Mouse (Mus musculus) embryonic fibroblast, embryonic 13.5 days (primary cell): ENCODE data around the gene Slc2a5. TPM values are rescaled to one million over a fixed set of nuclear protein-coding genes. Genes with fewer than 3 reads are reported as not detected.

Source experiments
- H3K27ac ChIP-seq: 2 replicates; pipeline ENCODE4 v1.5.1; 2012; ENCODE audit warnings: low read length, control low read depth, inconsistent platforms; ENCODE audit not compliant: insufficient read depth
- H3K4me1 ChIP-seq: 2 replicates; pipeline ENCODE4 v1.6.1; 2011; ENCODE audit warnings: low read length; ENCODE audit not compliant: control insufficient read depth, insufficient read depth
- H3K4me3 ChIP-seq: 2 replicates; pipeline ENCODE4 v1.5.1; 2011; ENCODE audit warnings: mild to moderate bottlenecking, control low read depth, low read length; ENCODE audit not compliant: insufficient read depth
- CTCF ChIP-seq: IDR thresholded peaks from 2 replicates; pipeline ENCODE4 v1.5.1; 2011; ENCODE audit warnings: mild to moderate bottlenecking, control low read depth, low read length, moderate library complexity, borderline replicate concordance; ENCODE audit not compliant: insufficient read depth
- POLR2A ChIP-seq: IDR thresholded peaks from 2 replicates; pipeline ENCODE4 v1.6.1; 2011; ENCODE audit warnings: low read depth, mild to moderate bottlenecking, control low read depth, low read length, moderate library complexity
- polyA plus RNA-seq: library from polyadenylated mRNA; stranded (reverse); fragments of >200 nt; gene quantifications from 2 replicates; pipeline ENCODE4 v1.2.4, GENCODE M21; 2011; ENCODE audit warnings: low read depth; ENCODE audit not compliant: missing spikeins, insufficient read length

Gene Slc2a5
- polyA plus RNA-seq, 1 experiment, result not detected

DNA sequence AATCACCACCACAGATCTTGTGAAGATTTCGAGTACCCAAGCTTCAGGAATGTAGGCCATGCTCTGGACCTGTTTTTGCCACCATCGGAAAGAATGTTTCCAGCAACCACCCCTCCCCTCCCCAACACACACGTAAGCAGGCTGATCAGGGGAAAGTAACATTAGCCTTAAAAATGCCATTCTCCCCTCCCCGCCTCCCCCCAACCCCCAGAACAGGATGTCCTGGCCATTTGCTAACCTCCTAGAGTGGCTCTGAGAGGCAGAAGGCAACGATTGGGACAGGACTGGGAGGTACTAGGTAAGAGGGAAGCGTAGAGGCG lies 32.3 kb upstream of the Slc2a5 start:
- Histone ChIP-seq H3K27ac (no peak overlapping the region), H3K4me3 (0 out of 2 replicates have a peak overlapping the region, but pooled peaks have one; percentile 12), H3K4me1 (no peaks in the 10 kb centered on the region)
- peak; percentile 77 for TF ChIP-seq POLR2A
- no peak for TF ChIP-seq CTCF

DNA sequence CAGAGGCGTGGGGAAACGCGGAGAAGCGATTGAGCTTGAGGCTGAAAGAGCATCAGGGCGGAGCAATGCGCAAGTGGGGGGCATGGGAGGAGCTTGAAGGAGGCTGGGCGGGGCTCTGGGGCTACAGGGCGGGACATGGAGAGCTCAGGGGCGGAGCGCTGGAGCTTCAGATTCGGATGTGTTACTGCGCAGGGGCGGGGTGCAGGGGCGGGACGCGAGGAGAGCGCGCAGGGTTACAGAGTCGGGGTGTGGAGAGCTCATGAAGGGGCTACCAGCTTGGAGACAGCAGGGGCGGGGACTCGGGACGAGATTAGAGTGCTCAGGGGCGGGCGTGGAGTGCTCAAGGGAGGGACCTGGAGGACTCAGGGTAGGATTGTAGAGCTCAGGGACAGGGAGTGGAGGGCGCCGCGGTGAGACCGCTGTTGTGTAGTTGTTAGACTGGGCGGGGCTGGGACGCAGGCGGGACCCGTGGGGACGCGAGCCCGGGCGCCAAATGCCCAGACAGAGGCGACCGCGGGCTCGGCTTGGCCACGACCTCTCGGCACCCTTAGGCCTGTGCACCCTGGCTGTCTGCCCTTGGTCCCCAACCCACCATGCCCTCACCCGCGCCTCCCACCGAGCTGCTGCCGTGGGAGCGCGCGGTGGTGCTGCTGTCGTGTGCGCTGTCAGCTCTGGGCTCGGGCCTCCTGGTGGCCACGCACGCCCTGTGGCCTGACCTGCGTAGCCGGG lies 31.8 kb upstream of the Slc2a5 start, which contains the start of gene Gpr157:
Gene Gpr157 (plus strand): TSS at position 205 of the 729 bp plus-strand sequence.
- Histone ChIP-seq H3K27ac (no peak within 1 kb of the TSS), H3K4me3 (peak within 1 kb of the TSS; percentile 49), H3K4me1 (no peaks in the 10 kb centered on the region)
- TF ChIP-seq CTCF, result no peak
- TF ChIP-seq POLR2A, result peak; percentile 37; the same call in 1 of the 2 replicates

DNA sequence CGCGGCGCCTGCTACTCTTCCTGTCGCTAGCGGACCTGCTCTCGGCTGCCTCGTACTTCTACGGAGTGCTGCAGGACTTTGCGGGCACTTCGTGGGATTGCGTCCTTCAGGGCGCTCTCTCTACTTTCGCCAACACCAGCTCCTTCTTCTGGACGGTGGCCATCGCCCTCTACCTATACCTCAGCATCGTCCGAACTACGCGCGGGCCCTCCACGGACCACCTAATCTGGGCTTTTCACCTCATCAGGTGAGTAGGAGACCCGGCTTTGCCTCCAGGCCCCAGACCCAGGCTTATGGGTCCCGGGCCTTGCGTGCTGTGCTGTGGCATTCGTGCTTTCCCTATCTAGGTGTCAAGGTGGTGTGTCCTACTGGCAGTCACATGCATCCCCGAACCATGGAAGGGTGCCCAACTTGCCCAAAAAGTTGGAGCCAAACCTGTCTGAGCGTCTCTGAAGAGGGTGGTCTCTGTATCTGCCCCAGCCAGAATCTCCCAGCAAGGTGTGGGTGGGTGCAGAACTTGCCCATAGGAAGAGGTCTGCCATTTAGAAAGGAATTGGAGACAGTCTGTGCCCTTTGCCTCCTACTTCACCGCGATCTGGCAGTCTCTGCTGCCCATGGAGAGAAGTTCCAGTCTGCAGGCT lies 31.1 kb upstream of the Slc2a5 start:
- Histone ChIP-seq H3K27ac (no peak overlapping the region), H3K4me3 (peak overlapping the region; percentile 49)
- TF ChIP-seq CTCF, result no peak
- no peak for TF ChIP-seq POLR2A

DNA sequence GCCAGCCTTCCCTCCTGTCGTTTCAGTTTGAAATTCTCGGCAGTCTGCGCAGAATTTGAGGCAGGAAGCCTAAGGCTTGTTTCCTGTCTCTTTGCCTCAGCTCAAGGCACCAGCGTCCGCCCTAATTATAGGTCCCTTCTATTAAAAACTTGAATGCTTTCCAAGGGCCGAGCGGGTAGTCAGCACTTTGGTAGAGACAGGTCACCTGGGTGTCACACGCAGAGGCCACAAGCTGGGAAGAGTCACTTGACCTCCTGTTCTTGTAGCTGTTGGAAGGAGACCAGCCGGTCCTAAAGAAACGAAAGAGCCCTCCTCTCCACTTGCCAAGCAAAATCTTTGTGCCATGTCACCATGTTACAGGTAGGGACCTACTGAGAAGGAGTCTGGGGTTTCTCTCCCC lies 30.0 kb upstream of the Slc2a5 start:
- TF ChIP-seq POLR2A, result no peak
- no peak for TF ChIP-seq CTCF
- H3K27ac ChIP-seq, result no peak overlapping the region
- H3K4me3 ChIP-seq, result no peak overlapping the region
- H3K4me1 ChIP-seq, result no peaks in the 10 kb centered on the region

More for the DNA sequence above, 31.1 kb upstream of the Slc2a5 start:
- no peaks in the 10 kb centered on the region for H3K4me1 ChIP-seq

DNA sequence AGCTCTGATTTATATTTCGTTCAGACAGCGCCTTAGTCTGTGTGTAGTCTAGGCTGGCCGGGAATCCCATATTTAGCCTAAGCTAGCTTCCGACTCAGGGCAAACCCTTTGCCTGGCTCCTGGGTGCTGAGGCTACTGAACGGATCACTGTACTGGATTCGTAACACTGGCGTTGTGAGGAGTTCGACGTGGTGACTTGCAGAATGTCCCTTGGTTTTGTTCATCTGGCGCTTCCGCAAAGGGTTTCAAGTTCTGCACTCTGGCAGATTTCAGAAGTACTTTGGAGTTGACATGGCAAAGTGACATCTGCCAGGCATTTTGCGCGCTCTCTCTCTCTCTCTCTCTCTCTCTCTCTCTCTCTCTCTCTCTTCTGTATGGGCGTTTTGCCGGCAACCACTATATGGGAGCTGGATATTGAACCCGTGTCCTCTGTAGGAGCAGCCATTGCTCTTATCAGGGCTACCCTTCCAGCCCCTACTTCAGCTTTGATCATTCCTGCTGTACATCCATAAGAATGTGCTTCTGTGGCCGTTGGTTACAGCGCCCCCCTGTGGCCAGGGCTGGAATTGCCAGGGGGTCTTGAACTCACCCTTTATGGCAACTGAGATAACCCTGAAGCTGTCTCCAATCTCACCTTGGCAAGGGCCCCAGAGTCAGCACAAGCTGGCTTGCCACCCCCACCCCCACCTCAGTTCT lies 27.0 kb upstream of the Slc2a5 start:
- H3K4me3 ChIP-seq, result no peak overlapping the region
- no peak for TF ChIP-seq POLR2A
- peak; percentile 47; the same call in 1 of the 2 replicates for TF ChIP-seq CTCF
- H3K4me1 ChIP-seq, result no peaks in the 10 kb centered on the region
- no peak overlapping the region for H3K27ac ChIP-seq

DNA sequence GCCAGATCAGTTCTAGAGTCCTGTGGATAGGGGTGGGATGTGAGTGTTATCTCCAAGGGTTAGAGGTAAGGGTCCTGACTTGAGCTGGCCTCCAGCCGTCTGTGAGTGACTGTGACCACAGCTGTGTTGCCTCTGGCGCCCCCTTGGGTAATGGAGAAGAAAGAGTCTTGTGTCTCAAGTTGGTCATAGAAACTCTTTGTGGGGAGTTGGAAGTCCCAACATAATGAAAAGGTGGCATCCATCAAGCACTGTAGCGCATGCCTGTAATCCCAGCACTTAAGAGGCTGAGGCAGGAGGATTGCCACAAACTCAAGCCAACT lies 26.5 kb upstream of the Slc2a5 start:
- Histone ChIP-seq H3K4me3 (no peak overlapping the region), H3K27ac (no peak overlapping the region), H3K4me1 (no peaks in the 10 kb centered on the region)
- TF ChIP-seq POLR2A, result no peak
- no peak for TF ChIP-seq CTCF

DNA sequence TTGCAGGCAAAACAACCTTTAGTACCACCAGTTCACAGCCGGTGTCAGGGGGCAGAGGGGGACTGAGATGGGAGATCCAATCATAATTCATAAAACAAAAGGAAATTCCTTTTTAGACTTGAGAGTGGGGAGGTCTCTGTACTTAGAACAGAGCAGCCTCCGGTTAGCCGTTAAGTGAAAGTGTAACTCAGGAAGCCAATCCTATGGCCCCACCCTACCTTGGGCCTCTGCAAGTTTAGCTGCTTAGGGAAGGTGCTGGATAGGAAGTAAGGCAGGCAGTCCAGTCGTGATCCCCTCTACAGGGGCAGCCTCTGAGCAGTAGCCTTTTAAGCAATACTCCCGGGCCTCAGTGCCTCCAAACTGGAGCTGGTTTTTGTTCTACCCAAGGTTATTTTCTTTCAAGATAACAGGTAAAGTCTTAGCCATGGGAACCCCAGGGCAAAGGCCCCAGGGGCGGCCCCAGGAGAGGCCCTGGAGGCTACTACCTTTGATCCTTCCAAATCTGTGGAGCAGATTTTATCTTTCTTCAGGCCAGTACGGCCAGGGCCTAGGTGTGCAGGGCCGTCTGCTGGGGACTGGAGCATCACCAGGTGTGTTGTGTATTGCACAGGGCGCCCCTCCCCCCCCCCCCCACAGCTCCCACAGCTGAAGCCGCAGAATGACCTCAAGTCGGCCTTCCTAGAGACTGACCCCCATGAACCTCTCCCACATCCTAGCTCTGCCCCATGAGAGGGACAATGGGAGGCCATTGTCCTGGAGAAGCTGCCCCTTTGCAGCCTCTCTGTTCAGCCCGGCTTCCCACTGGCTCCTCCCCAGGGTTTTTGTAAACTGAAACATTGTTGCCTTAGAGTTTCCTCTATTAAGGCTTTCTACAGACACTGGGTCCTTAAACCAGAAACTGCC lies 25.3 kb upstream of the Slc2a5 start:
- Histone ChIP-seq H3K4me3 (no peak overlapping the region), H3K4me1 (no peaks in the 10 kb centered on the region), H3K27ac (no peak overlapping the region)
- TF ChIP-seq CTCF (no peak), POLR2A (no peak)

DNA sequence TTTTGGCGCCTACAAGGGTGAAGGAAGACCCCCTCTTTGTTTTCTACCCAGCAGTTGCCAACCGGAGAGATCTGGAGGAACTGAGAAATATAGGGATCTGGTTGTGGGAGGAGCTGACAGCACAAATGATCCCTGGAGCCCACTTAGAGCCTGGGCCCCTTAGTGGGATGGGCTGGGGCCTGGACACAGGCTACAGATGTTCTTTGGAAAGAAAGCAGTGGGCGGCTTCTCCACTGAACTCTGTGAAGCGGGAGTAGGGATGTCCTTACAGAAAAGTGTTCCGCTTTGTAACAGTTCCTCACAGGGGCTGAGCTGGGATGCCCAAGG lies 24.7 kb upstream of the Slc2a5 start:
- no peaks in the 10 kb centered on the region for H3K4me1 ChIP-seq
- H3K4me3 ChIP-seq, result no peak overlapping the region
- TF ChIP-seq POLR2A (no peak), CTCF (no peak)
- no peak overlapping the region for H3K27ac ChIP-seq

DNA sequence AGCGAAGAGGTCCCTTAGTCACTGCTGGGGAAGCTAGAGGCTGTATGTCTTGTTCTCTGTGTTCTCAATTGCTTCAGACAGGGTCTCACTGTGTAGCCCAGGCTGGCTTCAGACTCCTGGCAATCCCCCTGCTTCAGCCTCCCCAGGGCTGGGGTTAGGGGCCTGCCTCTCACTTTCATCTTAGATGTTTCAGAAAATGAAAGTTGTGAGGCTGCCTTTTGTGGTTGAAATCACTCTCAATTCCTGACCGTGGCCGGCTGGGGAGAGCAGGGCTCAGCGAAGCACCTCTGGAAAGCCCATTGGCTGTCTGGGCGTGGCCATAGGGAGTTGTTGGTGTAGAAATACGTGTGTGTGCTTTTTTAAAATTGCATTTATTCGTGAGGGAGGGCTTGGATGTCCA lies 22.8 kb upstream of the Slc2a5 start:
- TF ChIP-seq POLR2A, result no peak
- no peak for TF ChIP-seq CTCF
- H3K4me1 ChIP-seq, result no peaks in the 10 kb centered on the region
- H3K4me3 ChIP-seq, result no peak overlapping the region
- H3K27ac ChIP-seq, result no peak overlapping the region
